Mouse (Mus musculus) neural tube, embryonic 11.5 days (tissue): ENCODE data around the gene Mfsd5. TPM values are rescaled to one million over a fixed set of nuclear protein-coding genes. Genes with fewer than 3 reads are reported as not detected.

ENCODE experiments used
- ATAC-seq: fragments of 200-750 bp; cut with Nextera tagmentation; 2 replicates; pipeline ENCODE4 v1.8.0; 2017; ENCODE audit warnings: moderate number of reproducible peaks, mild to moderate bottlenecking, moderate TSS enrichment, moderate library complexity; ENCODE audit not compliant: insufficient read depth, low FRiP score, low TSS enrichment
- DNase-seq: peaks from one replicate; pipeline ENCODE4 v3.0.0-alpha.2; 2015; ENCODE audit warnings: low spot score
- H3K27ac ChIP-seq: fragments of 300-500 bp; sonication (generic); 2 replicates; pipeline ENCODE4 v1.5.1; 2014; ENCODE audit warnings: low read depth, mild to moderate bottlenecking, low read length
- H3K27me3 ChIP-seq: fragments of 300-500 bp; sonication (generic); 2 replicates; pipeline ENCODE4 v1.6.1; 2014; ENCODE audit warnings: mild to moderate bottlenecking, low read length, mixed read lengths; ENCODE audit not compliant: control insufficient read depth, insufficient read depth
- H3K36me3 ChIP-seq: fragments of 300-500 bp; sonication (generic); 2 replicates; pipeline ENCODE4 v1.6.1; 2014; ENCODE audit warnings: mild to moderate bottlenecking, low read length, moderate library complexity, mixed read lengths; ENCODE audit not compliant: control insufficient read depth, insufficient read depth
- H3K4me1 ChIP-seq: fragments of 300-500 bp; sonication (generic); 2 replicates; pipeline ENCODE4 v1.6.1; 2014; ENCODE audit warnings: low read length, mixed read lengths; ENCODE audit not compliant: control insufficient read depth, insufficient read depth
- H3K4me2 ChIP-seq: fragments of 300-500 bp; sonication (generic); 2 replicates; pipeline ENCODE4 v1.6.1; 2014; ENCODE audit warnings: low read depth, mild to moderate bottlenecking, moderate library complexity
- H3K4me3 ChIP-seq: fragments of 300-500 bp; sonication (generic); 2 replicates; pipeline ENCODE4 v1.5.1; 2014; ENCODE audit warnings: low read depth, low read length
- H3K9ac ChIP-seq: fragments of 300-500 bp; sonication (generic); 2 replicates; pipeline ENCODE4 v1.6.1; 2014; ENCODE audit warnings: mild to moderate bottlenecking, low read length
- H3K9me3 ChIP-seq: fragments of 300-500 bp; sonication (generic); 2 replicates; pipeline ENCODE4 v1.6.1; 2016; ENCODE audit warnings: low read length; ENCODE audit not compliant: control insufficient read depth
- WGBS: fragments of 180-500 bp; shearing (Covaris S2); extraction: QIAGEN DNeasy Blood & Tissue Kit; methylation state at CpG from one replicate; pipeline ENCODE4 v1.1.7; 2014; 5-methylcytosine and 5-hydroxymethylcytosine counted together
- polyA plus RNA-seq: library from polyadenylated mRNA; unstranded; fragments of >200 nt; fragmentation: Nextera tagmentation; extraction: Ambion mirVana; gene quantifications from 2 replicates; pipeline ENCODE4 v1.2.1, GENCODE M21; 2014

Mfsd5 gene
- 59.7 and 66.7 TPM in 2 replicates for polyA plus RNA-seq

- Histone ChIP-seq H3K4me1 (peaks cover 7% of the 10 kb centered on the region; the same call in 1 of the 2 replicates), H3K36me3 (peaks cover 2% of the 10 kb centered on the region; the same call in 1 of the 2 replicates), H3K4me3 (peak within 1 kb of the TSS; percentile 67), H3K9ac (peak within 1 kb of the TSS; percentile 66), H3K9me3 (no peaks in the 10 kb centered on the region), H3K4me2 (peak within 1 kb of the TSS; percentile 89), H3K27ac (peak within 1 kb of the TSS; percentile 63), H3K27me3 (no peaks in the 10 kb centered on the region)
- under 1% methylated on average over 65 of the region's 65 CpGs for WGBS
- ATAC-seq (peak; percentile 97), DNase-seq (peak; percentile 96)
These were observed at the start of gene Mfsd5 for GRCm38 (mm10) chr15:102279092-102279782. Gene Mfsd5 (plus strand): TSS chr15:102279454.

GRCm38 (mm10) chr15:102230408-102231321 lies 48.6 kb upstream of the Mfsd5 start:
- Histone ChIP-seq H3K9ac (no peak overlapping the region), H3K9me3 (no peaks in the 10 kb centered on the region), H3K36me3 (no peaks in the 10 kb centered on the region), H3K4me3 (no peak overlapping the region), H3K4me1 (no peaks in the 10 kb centered on the region), H3K4me2 (no peak overlapping the region), H3K27ac (no peak overlapping the region), H3K27me3 (no peaks in the 10 kb centered on the region)
- WGBS: 86% methylated on average over 17 of the region's 17 CpGs
- no peak for ATAC-seq
- no peak for DNase-seq

DNA sequence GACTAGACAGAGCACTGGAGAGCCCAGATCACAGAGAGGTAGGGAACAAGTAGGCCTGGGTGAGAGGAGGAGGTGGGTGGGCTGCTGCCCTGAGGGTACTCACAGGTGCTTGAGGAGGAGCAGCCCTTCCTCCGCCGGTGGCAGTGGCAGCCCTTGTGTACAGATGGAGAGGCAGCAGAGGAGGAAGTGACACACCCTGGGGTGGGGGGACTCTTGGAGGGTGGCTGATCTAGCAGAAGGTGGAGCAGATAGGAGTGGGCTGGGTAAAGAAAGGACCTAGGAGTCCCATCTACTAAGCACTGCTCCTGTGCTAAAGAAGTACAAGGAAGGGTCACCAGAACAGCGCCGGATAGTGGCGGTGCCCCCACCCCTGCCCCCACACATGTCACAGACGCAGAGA lies 47.5 kb upstream of the Mfsd5 start, which contains the start of gene Itgb7:
Gene Itgb7, minus strand, starts transcription at position 197 of the 400 bp plus-strand sequence.
- no peak within 1 kb of the TSS for H3K4me2 ChIP-seq
- H3K27me3 ChIP-seq: no peaks in the 10 kb centered on the region
- H3K9ac ChIP-seq: no peak within 1 kb of the TSS
- no peaks in the 10 kb centered on the region for H3K4me1 ChIP-seq
- H3K9me3 ChIP-seq: no peaks in the 10 kb centered on the region
- WGBS: 46% methylated on average over 6 of the region's 6 CpGs
- DNase-seq (no peak), ATAC-seq (no peak)
- no peak within 1 kb of the TSS for H3K4me3 ChIP-seq
- H3K27ac ChIP-seq: no peak within 1 kb of the TSS
- H3K36me3 ChIP-seq: no peaks in the 10 kb centered on the region

DNA sequence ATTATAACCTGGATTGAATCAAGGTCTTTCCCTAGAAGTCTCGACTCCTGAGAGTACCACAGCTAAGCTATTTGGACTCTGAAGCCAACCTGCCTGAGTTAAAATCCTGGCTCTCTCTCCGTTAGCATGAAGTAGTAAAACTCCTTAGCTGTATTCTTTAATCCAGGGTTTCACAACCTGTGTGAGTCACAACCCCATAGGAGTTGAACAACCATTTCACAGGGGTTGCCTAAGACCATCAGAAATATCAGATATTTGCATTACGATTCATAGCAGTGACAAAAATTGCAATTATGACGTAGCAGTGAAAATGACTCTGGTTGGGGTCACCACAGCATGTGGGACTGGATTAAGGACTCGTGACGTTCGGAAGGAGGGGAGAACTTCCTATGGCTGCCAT lies 46.5 kb upstream of the Mfsd5 start:
- no peaks in the 10 kb centered on the region for H3K4me1 ChIP-seq

DNA sequence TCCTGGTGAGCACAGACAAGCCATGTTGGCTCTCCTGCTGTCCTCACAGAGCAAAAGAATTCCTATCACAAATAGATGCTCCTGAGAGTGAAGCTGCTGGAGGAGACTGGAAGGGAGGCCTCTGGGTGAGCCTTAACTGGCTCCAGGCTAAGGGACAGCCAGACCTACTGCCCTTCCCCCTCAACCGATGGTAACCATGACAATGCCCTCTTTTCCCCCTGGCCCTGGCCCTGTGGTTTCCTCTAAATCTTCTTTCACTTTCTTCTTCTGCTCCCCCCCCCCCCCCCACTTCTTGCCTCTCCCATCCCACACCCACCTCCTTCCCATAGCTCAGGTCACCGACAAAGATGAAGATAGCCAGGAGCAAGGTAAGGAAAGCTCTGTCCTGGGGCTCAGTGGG lies 45.4 kb upstream of the Mfsd5 start:
- Histone ChIP-seq H3K27ac (no peak overlapping the region), H3K4me1 (no peaks in the 10 kb centered on the region), H3K27me3 (no peaks in the 10 kb centered on the region), H3K9ac (no peak overlapping the region), H3K36me3 (no peaks in the 10 kb centered on the region), H3K9me3 (no peaks in the 10 kb centered on the region), H3K4me3 (no peak overlapping the region), H3K4me2 (no peak overlapping the region)
- DNase-seq (no peak), ATAC-seq (no peak)
- 39% methylated on average over 2 of the region's 2 CpGs for WGBS

More for the DNA sequence above, 46.5 kb upstream of the Mfsd5 start:
- Histone ChIP-seq H3K4me2 (no peak overlapping the region), H3K4me3 (no peak overlapping the region), H3K9ac (no peak overlapping the region), H3K27me3 (no peaks in the 10 kb centered on the region), H3K9me3 (no peaks in the 10 kb centered on the region), H3K36me3 (no peaks in the 10 kb centered on the region), H3K27ac (no peak overlapping the region)
- no peak for DNase-seq
- ATAC-seq: no peak
- WGBS: 82% methylated on average over 7 of the region's 7 CpGs

- no peak for DNase-seq
- Histone ChIP-seq H3K4me3 (no peak overlapping the region), H3K27me3 (no peaks in the 10 kb centered on the region), H3K27ac (no peak overlapping the region), H3K9ac (no peak overlapping the region), H3K4me2 (no peak overlapping the region), H3K36me3 (no peaks in the 10 kb centered on the region), H3K4me1 (no peaks in the 10 kb centered on the region), H3K9me3 (no peaks in the 10 kb centered on the region)
- ATAC-seq: no peak
- WGBS: 42% methylated on average over 21 of the region's 21 CpGs
These were observed 43.8 kb upstream of the Mfsd5 start for GRCm38 (mm10) chr15:102235371-102236027.

- Histone ChIP-seq H3K36me3 (no peaks in the 10 kb centered on the region), H3K27me3 (0 out of 2 replicates have a peak, but pooled peaks cover under 1% of the 10 kb centered on the region), H3K27ac (no peak overlapping the region), H3K4me1 (peaks cover 9% of the 10 kb centered on the region), H3K4me2 (no peak overlapping the region), H3K4me3 (no peak overlapping the region), H3K9me3 (no peaks in the 10 kb centered on the region), H3K9ac (no peak overlapping the region)
- no peak for DNase-seq
- WGBS: 89% methylated on average over 14 of the region's 14 CpGs
- no peak for ATAC-seq
These were observed 40.6 kb upstream of the Mfsd5 start for GRCm38 (mm10) chr15:102238543-102239259.

DNA sequence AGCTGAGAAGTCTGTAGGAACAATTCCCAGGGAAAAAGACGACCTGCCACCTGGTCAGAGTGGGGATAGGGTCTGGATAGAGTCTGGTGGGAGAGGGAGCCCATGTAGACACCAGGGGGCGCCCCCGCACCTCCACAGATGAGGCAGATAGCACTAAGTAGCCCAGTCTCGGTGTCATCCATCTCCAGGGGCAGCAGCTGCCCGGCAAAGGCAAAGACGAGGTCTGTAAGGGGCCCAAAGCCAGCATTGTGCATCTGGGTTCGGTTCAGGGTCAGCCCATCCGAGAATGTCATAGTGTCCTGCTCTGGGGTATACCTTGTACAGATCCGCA lies 40.0 kb upstream of the Mfsd5 start:
- H3K27me3 ChIP-seq: 0 out of 2 replicates have a peak, but pooled peaks cover 6% of the 10 kb centered on the region
- DNase-seq (peak; percentile 88), ATAC-seq (peak; percentile 76)
- no peak overlapping the region for H3K4me2 ChIP-seq
- H3K36me3 ChIP-seq: no peaks in the 10 kb centered on the region
- H3K9me3 ChIP-seq: no peaks in the 10 kb centered on the region
- H3K4me3 ChIP-seq: no peak overlapping the region
- no peak overlapping the region for H3K27ac ChIP-seq
- H3K4me1 ChIP-seq: peaks cover 14% of the 10 kb centered on the region
- H3K9ac ChIP-seq: no peak overlapping the region
- WGBS: 14% methylated on average over 9 of the region's 9 CpGs
